Mouse (Mus musculus) lung, adult 2 months (tissue): ENCODE data around the gene Pygm.

Source experiments
- CTCF ChIP-seq: fragments of 200-500 bp; IDR thresholded peaks from 2 replicates; pipeline ENCODE4 v1.5.1; 2011; ENCODE audit warnings: mild to moderate bottlenecking, low read length, control low read depth; ENCODE audit not compliant: insufficient read depth
- POLR2A ChIP-seq: fragments of 200-500 bp; IDR thresholded peaks from 2 replicates; pipeline ENCODE4 v1.6.1; 2011; ENCODE audit warnings: low read depth, mild to moderate bottlenecking, control low read depth, low read length, borderline replicate concordance; ENCODE audit errors: extremely low read depth

DNA sequence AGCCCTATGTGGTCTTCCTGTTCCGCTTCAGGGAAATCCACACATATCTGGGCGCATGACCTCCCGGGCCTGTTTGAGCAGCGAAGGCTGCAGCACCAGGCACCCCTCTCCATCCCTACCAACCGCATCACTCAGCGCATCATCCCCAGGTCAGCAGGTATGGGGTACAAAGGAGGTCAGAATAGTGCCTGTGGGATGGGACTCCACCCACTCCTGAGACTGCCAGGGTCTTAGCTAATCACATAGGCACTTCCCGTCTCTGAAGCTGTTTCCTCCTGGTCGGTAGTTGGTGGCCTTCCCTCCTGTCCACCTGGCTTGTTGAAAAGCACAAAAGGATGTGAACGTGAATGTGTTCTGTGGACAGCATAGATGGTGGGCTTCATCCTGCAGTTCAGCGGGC is 37.5 kb upstream of the Pygm start:
- no peak for TF ChIP-seq CTCF
- no peak for TF ChIP-seq POLR2A
